Mouse (Mus musculus) layer of hippocampus, postnatal 14 days (tissue): ENCODE measurements at regions not wholly inside any gene's neighbourhood (a gene's known extent, or its start where the extent isn't known, plus 50 kb on each side); places are given as distances from the start of the nearest gene placed in this dataset.

Experiments
- DNase-seq, 2 experiments: peaks; one replicate each; pipeline ENCODE4 v3.0.0; 2021 to 2022; ENCODE audit warnings: low spot score in 2 of 2, mixed read lengths in 1 of 2
- microRNA-seq, 2 experiments: library from miRNA; unstranded; fragments of <30 nt; microRNA quantifications; one replicate each; pipeline ENCODE4 v1.2.0; 2021

- DNase-seq = no peak
Observed at GRCm38 (mm10) chr13:90642206-90642823, 262.8 kb downstream of the Atp6ap1l start.

Small RNA genes in the stretch of these regions (microRNA-seq; reads per million reads assigned to microRNA genes)
- gene Gm44338 = 0 reads per million in 2 experiments
